Mouse (Mus musculus) gonadal fat pad, adult 2 months (tissue): Measurements from ENCODE around the gene Sh2d2a. TPM values are rescaled to one million over a fixed set of nuclear protein-coding genes. Genes with fewer than 3 reads are reported as not detected.
"Not testable (repeated sequence)": the region's sequence is repeated elsewhere in the genome, so short reads cannot be mapped to it uniquely, and the experiment has no call there.

Source experiments
- DNase-seq: peaks from one replicate; pipeline ENCODE4 v3.0.0-alpha.2; 2012; ENCODE audit warnings: low read depth
- polyA plus RNA-seq: library from polyadenylated mRNA; depleted of rRNA; stranded (reverse); fragments of >200 nt; gene quantifications from 2 replicates; pipeline ENCODE4 v1.2.3, GENCODE M21; 2012; rRNA removed

Sh2d2a gene
- polyA plus RNA-seq: 0.43 and 0.61 TPM in 2 replicates

- DNase-seq: no peak
Observed at GRCm38 (mm10) chr3:87846650-87847110, at the start of gene Sh2d2a. Gene Sh2d2a, plus strand, starts transcription at chr3:87846755.

DNA sequence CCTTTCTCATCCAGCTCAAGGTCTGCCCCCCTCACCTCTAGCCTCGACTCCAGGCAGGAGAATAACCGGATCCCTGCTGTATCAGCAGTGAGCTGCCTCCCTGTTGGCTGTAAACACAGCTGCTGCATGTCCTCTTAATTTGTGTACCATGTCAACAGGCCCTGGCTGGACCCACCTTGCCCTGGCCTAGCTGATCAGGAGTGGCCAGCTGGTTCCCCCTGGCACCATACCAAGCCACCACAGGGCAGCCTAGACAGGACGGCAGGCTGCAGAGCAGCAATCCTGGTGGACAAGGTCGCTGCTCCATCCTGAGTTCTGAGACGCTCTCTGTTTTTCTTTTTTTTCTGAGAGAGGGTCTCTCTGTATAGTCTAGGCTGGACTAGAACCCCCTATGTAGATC is 44.9 kb upstream of the Sh2d2a start:
- no peak for DNase-seq

DNA sequence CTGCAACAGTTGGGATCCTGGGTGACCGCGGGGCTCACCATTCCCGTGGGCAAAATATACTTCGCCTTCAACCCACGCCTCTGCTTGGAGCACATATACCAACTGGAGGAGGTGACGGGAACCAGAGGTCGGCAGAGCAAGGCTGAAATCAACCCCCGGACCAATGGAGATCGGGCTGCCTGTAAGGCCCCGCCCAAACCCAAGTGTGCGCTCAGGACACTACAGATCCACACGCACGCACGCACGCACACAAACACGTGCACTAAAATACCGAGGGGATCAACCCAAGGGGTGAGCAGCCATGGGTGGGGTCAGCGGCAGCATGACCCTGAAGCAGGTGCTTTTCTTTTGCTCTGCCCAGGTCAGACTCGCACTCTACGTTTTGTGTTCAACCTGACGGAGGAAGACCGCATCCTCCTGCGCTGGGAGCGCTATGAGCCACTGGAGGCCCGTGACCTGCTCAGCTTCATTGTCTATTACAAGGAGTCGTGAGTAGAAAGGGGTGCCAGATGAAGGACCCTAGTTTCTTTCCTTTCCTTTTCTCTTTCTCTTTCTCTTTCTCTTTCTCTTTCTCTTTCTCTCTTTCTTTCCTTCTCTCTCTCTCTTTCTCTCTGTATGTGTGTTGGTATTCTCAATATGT is 42.4 kb upstream of the Sh2d2a start:
- no peak for DNase-seq

DNA sequence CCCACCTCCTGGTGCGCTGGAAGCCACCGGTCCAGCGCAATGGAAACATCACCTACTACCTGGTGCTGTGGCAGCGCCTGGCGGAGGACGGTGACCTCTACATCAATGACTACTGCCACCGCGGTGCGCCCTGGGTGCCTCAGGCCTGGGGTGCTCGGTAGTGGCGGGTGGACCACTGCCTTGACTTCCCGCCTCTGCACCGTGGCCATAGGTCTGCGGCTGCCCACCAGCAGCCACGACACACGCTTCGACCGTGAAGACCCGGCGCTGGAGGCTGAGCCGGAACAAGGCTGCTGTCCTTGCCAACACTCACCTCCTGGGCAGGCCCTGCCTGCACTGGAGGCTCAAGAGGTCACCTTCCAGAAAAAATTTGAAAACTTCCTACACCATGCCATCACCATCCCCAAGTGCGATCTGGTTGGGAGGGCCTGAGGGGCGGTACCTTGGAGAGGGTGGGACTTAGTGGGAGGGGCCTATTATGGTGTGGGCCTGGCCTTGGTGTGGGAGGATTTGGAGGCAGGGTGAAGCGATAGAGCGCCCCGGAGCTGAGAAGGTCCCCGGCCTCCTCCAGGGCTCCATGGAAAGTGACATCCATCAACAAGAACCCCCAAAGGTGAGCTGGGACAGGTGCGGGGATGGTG is 37.1 kb upstream of the Sh2d2a start:
- no peak for DNase-seq

GRCm38 (mm10) chr3:87811297-87811696 is 35.3 kb upstream of the Sh2d2a start:
- DNase-seq: no peak

- DNase-seq: no peak
Observed at GRCm38 (mm10) chr3:87812413-87812812, 34.1 kb upstream of the Sh2d2a start.

- no peak for DNase-seq
Observed at GRCm38 (mm10) chr3:87812873-87813272, 33.7 kb upstream of the Sh2d2a start.

DNA sequence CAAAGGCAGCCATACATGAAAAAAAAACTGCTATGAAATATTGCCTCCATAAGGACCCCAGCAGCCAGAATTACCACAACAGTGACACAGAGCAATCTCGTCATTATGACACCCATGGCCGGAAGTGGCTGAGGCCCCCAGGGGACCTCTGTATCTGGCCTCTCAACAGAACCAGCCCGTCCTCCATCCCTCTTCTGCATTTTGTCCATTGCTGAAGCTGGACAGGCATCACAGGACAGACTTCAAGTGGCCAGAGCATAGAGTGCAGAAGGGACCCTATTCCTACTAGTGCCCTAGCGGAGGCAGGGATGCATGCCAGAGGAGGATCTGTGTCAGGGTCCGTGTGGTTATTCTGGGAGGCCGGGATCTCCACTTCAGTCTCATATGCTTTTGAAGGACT is 30.4 kb upstream of the Sh2d2a start:
- no peak for DNase-seq

DNA sequence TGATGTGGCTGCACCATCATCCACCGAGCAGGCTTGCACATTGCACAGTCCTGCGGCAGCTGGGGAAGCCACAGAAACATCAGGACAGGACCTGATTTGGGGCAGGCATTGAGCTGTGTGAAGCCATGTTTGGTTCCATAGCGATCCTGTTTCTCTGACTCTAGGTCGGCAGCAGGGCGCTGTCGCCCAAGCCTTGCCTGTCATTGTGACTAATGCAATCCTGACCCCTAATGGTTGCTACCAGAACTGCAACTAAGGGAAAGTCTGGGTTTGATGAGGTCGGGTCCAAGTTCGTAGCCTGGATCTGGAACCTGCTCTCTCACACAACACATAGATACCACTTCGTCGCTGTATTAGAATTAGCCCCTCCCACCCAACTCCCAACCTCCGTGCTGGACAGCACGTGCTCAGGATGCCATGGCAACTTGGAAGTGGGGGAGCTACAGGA is 29.9 kb upstream of the Sh2d2a start:
- no peak for DNase-seq

- DNase-seq: no peak
Observed at GRCm38 (mm10) chr3:87818226-87818625, 28.3 kb upstream of the Sh2d2a start.

GRCm38 (mm10) chr3:87824206-87824605 is 22.3 kb upstream of the Sh2d2a start, which contains the start of gene Pear1:
Gene Pear1, minus strand, starts transcription at chr3:87824306.
- not testable (repeated sequence) for DNase-seq

DNA sequence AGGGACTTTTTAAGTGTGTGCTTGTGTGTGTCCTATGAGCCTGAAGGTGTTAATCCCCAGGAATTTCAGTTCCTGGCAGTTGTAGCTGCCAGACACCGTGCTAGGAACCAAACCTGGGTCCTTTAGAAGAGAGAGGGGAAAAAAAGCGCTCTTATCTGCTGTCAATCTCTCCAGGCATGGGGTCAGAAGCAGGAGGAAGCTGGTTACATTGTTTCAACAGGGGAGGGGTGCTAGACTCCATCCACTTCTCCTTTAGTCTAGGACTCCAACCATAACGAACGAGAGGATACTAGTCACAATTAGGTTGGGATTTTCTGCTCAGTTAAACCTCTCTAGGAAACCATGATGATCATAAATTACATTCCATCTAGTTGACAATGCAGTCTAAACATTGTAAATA is 18.1 kb upstream of the Sh2d2a start:
- DNase-seq: no peak

DNA sequence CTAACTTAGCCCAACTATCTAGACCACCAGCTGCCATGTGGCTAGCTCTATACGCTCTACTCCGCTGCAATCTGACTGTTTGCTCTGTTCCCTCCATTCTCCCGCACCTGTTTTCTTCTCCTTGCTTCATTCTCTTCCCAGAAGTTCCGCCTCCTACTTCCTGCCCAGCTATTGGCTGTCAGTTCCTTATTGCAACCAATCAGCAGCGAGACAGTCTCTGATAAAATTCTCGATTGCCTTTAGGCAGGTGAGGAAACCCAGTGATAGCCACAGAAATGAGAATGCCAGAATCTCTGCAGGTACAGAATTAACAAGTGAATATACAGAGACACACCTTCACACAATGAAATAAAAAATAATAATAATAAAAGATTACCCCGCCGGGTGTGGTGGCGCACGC is 17.5 kb upstream of the Sh2d2a start:
- DNase-seq: no peak

DNA sequence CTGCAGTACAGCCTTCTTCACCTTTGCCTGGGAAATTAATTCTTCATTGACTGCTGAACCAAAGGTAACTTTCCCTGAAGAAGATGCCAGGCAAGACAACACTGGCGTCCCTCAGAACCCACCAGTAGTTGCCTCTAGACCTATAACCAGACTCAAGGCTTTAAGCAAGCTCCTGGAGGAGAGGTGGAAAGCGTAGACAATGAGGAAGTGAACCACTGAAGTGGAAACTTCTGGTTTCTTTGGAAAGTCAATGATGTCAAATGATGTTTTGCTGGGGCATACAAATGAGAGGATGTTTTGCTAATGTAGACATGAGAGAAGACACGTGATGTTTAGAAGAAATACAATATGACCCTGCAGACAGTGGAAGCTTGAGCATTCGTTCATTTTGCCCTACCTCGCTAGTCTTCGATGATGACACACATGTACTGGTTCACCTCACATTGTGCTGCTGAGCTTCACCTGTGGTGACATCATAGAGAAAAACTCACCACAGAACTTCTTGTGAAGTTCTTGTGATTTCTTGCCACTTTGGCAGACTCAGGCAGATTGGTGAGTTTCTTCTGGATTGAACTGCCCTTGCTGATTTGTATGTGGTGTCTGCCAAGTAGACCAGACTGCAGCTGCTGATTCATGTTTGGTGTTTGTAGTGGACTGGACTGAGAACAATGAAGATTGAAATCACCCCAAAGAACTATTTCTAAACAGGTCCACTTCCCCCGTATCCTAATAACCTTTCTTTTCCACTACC is 14.3 kb upstream of the Sh2d2a start:
- DNase-seq: no peak

DNA sequence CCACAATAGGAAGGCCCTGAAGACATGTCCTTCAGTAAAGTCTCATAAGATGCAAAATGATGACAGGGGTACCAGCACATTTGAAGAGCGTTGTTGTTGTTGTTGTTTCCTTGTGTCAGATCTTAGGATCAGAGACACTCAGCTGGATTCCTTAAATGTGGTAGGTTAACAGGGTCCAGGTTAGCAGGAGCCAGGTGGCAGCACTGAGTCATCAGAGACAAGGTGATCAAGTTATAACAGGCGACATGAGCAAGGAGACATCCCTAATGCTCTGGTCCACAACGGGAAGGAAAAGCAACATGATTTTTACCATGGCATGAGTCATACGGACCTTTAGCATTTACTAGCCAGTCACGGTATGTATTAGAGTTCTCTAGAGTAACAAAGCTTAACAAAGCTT is 13.1 kb upstream of the Sh2d2a start:
- no peak for DNase-seq

DNA sequence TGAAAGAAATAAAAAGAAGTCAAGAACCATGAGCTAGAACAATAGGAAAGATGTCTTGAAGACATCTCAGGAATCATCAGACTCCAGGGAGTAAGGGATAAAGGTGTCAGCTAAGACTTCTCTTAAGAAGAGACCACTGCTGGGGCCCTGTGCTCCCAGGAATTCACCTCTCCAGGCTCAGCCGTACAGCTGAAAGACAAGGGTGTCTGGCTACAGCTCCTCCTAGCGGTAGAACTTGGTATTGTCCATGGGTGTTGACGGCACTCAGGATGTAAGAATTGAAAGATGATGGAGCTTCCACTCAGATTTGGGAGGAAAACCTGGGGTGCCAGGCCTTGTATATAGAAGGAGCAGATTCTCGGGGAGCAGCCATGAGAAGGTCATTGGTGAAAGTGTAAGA is 7.9 kb upstream of the Sh2d2a start:
- no peak for DNase-seq

- DNase-seq: no peak
Observed at GRCm38 (mm10) chr3:87840858-87841257, 5.7 kb upstream of the Sh2d2a start.

DNA sequence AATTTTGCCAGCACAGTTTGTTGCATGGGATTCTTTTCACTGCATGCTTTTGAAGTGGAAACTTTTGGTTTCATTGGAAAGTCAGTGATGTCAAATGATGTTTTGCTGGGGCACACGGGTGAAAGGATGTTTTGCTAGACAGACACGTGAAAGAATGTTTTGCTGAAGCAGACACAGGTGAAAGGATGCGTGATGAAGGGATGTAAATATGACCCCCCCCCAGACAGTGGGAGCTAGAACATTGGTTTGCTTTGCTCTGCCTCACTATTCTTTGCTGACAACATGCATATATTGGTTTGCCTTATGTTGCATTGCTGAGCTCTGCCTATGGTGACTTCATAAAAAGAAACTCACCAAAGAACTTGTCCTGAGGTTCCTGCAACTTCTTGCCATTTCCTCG is 1.6 kb upstream of the Sh2d2a start:
- no peak for DNase-seq

- DNase-seq: no peak
Observed at GRCm38 (mm10) chr3:87846186-87846585, 369 bp upstream of the Sh2d2a start.

GRCm38 (mm10) chr3:87847680-87848079 is 1.1 kb downstream of the Sh2d2a start:
- DNase-seq: no peak

DNA sequence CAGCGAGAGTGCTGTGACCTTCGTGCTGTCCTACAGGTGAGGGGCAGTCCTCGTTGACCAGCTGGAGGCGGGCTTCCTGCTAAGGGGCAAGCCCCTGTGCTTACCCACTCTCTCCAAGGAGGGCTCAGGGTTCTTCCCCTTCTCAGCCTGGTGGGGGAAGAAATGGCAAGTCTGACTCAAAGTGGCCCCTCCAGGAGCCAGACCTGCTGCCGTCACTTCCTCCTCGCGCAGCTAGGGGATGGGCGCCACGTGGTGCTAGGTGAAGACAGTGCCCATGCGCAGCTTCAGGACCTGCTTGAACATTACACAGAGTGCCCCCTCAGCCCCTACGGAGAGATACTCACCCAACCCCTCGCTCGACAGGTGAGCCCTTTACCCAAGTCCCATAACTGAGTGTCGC is 2.6 kb downstream of the Sh2d2a start:
- no peak for DNase-seq

DNA sequence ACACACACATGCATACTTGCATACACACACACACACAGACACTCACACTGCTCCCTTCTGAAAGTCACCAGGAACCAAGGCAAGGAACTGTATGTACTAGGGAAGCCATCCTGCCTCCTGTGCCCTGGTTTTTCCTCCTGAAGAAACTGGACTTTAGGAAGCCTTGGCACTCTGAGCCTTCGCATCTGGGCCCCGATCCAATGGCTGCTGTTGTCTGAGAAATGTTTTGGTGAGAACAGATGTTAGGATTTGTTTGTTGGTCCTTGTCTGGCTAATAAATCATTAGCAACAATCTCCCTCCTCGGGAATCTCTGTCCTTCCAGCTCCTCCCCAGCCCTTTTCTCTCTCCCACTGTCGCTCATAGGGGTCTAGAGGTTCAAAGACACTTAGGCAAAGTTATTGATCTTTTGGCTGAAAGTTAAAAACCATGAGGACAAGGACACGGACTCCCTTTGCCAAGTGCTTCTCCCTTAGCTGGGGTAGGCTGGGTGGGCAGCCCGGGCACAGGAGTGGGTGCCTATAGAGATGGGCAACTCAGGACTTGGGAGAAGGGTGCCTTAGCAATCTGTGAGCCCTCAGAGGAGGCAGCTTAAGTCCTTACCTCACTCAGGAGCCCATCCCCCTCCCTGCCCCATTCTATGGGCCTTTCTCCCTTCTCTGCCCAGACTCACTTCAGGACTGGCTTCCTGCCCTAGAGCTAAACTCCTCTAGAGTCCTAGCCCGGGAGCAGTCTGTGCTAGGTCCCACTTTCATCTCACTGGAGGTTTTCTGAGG is 8.4 kb downstream of the Sh2d2a start:
- no peak for DNase-seq
